Mouse (Mus musculus): ENCODE measurements around the gene Clcf1. TPM values are rescaled to one million over a fixed set of nuclear protein-coding genes. Genes with fewer than 3 reads are reported as not detected.

The Clcf1 gene
- total RNA-seq (2021): 1 to 10 TPM; 2.1 to 2.7 TPM

DNA sequence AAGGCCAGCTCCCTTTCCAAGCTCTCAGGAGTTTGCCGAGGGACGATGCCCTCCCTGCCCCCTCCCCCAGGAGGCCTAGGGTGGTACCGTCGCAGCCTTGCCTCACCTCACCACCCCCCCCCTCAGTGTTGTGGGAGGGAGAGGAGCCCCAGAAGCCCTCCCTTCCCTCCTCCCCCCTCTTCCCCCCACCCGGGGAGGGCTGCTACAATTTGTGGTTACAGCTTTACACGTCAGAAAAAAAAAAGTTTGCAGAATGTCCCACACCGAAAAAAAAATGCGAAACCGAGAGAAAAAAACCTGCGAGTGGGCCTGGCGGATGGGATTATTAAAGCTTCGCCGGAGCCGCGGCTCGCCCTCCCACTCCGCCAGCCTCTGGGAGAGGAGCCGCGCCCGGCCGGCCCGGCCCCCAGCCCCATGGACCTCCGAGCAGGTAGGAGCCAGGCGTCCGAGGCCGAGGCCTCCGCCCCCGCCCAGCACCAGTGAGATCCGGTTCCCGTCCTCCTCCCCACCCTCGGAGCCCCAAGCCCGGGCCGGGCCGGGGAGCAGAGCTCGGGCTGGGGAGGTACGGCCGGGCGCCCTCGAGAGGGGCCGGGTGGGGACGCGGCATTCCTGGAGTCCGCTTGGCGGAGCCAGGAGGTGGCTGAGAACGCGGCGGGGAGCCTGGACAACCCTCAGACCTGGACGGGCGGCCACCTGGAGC, at the start of gene Clcf1, which contains the start of gene AC109138.7:
Gene Clcf1 (plus strand): TSS at position 168 of the 700 bp plus-strand sequence.
Gene AC109138.7 (plus strand): TSS at position 287 of the 700 bp plus-strand sequence.
- peak; percentile 56 for DNase-seq

DNA sequence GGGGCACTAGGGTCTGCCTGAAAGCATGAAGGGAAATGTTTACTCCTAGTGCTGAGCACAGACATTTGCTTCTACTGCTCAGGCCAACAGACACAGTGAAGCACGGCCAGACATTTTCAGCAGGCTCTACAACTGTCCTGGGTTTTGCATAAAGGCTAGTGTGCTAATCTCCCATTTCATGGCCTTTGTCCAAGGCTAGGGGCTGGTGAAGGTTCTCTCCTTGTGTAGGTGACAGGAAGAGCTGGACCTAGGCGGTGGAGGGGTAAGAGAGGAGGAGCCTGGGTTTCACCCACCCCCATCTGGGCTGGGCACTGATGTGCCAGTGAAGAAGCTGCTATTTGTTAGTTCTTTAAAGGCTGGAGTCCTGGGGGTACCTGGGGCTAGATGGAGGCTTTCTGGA, 49.3 kb upstream of the Clcf1 start:
- DNase-seq: no peak

DNA sequence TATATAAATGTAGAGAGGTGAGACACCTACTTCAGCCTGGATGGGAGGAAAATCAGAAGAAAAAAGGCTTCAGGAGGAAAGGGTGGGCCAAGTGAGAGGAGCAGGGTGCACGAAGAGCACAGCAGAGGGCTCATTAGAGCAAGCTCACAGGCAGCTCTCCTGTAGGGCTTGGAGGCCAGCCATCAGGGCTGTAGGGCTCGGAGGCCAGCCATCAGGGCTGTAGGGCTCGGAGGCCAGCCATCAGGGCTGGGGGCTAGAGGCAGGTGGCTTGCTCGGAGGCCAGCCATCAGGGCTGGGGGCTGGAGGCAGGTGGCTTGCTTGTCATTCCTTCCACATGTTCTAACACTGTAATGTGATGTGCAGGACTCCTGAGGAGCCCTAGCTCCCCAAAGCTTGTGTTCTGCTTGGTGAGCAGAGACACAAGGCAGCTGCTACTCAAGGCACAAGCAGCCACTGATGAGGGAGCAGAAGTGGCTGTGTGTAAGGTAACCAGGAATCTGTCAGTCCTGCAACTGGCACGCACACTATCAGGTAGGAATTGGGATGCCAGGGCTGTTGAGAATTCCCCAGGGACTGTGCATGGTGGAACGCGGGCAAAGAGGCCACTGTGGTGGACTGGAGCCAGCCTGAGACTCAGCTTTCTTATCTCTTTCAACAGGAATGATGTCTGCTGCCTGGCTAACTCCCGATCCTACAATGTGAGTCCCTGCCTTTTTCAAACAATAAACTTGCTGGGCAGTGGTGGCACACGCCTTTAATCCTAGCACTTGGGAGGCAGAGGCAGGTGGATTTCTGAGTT, 47.2 kb upstream of the Clcf1 start:
- DNase-seq: no peak

DNA sequence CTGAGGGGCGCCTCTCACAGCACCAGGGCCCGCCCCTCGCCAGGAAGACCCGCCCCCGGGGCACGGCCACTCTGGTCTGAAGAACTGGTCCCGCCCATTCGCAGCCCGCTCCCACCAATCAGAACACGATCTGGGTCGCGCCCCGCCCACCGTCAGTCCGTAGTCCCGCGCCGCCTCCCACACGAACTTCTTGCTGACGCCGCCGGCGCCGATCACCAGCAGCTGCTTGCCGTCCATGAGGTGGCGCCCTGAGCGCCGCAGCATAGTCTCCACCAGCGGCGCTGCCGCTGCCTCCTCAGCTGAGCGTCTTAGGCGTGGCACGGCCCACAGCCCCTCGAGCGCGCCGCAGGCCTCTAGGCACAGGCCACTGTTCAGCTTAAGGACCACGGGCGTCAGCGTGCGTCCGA, 44.7 kb upstream of the Clcf1 start:
- peak; percentile 100 for DNase-seq

DNA sequence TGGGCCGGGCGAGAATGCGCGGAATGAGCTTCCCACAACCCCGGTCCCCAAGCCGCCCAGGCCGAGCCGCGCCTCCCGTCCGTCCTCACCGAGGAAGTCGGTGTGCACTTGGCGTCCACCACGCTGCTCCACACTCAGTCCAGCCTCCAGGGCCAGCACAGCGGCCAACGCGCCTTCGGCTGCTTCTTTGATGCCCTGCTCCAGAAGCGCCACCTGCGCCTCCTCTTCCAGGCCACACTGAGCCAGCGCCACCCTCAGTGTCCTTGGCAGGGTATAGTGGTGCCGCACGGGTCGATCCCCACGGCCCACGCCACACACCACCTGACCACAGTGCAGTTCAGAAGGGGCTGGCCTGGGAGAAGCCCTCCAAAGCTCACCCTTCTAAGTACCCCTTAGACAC, 44.2 kb upstream of the Clcf1 start:
- no peak for DNase-seq

DNA sequence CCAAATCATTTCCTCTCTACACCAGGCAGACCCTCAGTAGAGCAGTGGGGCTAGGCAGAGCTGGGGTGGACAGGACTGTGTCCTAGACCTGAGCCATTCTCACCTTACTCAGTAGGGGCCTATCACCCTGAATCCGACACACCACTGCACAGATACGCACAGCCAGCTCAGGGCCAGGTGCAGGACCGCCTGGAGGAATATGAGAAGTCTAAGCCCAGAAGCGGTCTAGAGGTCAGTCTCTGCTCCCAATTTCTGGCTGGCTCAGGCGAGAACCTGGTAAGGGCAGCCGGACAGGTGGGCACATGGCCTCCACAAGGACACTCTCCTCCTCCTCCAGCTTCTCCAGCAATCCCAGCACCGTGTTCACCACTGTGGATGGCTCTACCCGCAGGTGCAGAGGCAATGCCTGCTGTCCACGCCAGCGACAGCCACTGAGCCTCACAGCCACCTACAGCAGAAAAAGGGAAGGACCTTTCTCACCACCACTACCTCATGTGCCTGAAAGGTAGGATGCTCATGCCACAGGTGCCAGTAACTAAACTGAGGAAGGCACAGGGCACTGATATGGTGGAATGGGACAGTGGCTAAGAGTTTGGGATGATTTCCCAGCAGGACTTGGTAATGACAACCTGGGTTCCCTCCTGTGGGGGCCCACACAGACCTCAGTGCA, 43.2 kb upstream of the Clcf1 start:
- no peak for DNase-seq

DNA sequence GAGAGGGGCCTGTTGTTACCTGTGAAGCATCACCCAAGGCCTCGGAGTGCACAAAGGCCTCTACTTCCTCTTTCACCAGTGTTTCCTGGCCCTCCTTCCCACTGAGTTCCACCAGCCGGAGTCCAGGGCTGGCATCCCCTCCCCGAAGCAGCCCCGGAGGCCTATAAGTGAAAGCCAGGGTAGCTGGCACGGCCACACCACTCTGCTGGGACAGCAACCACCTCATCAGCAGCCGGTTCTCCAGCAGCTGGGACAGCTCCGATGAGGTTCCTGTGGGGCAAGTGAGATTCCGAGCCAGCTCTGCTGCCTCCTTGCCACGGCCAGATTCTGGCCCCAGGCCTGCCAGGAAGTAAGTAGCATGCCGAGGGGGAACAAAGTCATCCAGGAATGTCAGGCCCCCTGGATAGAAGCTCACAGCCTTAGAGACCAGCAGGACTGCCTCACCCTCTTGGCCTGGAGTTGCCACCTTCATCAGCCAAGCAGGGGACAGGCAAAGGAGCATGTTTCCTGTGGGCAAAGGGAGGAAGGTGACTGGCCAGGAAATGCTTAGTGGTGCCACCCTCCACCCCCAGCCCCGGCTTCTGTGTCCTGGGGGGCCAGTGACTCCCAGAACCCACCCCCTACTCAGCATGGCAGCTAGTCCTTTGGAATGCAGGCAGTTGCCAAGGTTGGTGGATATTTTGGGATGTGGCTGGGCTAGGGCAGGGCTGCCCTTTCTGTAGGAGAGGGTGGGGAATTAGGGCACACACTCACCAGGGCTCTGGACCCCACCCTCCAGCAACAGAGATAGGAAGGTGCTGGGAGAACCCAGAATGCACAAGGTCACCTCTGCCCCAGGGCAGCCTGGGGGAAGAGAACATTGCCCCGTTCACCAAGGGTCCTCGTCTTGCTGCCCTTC, 42.4 kb upstream of the Clcf1 start:
- DNase-seq: peak; percentile 69

DNA sequence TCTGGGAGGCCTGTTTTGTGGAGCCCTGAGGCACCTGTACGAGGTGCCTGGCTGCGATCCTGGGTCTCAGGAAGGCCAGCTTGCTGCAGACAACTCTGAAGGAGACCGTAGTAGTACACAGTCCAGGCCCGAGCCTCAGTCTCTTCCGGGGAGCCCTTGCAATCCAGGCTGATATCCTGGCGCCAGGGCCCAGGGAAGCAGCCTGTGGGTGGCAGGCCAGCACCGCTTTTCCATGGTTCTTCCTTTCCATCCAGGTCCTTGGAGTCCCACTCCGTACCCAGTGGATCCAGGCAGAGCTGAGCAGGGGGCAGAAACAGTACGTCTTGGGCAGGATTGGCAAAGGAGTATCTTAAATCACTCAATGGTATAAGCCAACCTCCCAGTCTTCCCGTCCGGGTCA, 41.1 kb upstream of the Clcf1 start:
- no peak for DNase-seq

DNA sequence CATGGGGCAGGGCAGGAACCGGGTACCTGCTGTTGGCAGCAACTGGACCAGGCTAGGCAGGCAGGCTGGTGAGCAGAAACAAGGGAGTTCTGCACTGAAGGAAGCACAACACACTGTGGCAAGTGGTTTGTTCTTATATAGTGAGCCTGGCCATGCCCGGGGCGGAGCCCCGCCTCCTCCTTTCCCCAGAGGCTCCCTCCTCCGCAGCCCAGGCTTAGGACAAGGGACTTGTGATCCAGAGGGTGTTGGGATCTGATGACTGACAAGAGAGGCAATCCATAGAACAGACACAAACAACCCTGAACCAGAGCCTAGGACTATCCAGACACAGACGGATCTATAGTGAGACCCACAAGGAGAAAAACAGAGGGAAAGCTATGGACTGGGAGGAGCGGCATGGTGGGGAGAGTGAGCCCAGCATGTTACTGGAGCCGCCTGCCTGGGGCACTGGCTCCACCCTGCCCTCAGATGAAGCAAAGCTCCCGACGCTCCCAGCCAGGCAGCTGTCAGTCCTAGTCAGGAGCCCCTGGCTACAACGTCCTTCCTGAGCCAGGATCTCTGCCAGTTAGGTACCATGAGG, 38.6 kb upstream of the Clcf1 start, which contains the start of gene Carns1:
Gene Carns1 (minus strand): TSS at position 112 of the 580 bp plus-strand sequence.
- DNase-seq: peak; percentile 76

DNA sequence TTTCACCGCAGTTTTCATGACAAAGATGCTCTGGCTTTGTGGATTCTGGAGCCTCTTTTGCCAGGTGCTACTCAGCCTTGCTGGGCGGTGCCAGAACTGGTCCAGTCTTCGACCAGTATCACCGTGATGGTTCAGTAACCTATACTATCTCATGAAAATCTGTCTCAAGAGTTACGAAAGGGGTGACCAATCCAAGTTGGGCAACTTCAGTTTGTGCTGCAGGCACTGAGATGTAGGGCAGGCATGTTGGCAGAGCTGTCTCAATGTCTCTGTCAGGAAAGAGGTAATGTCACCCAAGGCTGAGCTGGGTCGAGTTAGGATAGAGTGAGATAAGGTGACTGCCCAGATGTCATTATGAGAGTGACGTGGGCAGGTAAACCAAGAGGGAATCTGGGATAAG, 33.6 kb upstream of the Clcf1 start:
- no peak for DNase-seq

DNA sequence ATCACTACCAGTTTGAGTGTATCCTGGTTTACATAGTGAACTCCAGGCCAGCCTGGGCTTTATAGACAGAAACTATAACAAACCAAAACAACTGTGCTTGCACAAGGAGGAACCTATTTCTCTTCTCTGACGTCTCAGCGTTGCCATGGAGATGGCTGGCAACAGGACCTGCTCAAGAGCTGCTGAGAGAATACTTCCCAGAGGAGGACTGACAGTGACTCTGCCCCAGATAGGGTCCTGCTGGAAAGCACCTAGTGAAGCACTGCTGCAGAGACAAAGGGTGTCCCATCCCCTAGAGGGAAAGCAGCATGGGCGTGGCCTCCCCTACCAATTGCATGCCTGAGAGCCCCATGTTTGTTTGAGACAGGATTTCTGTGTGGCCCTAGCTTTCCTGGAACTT, 32.1 kb upstream of the Clcf1 start:
- DNase-seq: peak; percentile 56

DNA sequence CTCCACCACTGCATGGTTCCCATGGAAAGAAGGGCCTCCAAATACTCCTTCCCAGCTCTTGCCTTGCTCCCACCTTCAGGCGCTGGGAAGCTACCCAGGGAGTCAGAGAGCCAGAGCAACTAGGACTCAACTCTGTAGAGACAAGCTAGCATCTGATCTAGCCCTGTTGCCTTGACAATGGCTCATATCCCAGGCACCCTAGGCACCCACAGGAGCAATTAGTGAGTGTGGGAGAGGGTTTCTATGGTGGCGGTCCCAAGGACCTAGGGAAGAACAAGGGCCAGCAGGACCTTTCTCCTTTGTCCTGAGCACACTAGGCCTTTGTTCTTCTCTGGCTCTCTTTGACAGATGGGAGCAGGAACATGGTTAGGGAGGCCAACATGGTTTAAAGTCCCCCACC, 30.3 kb upstream of the Clcf1 start:
- DNase-seq: no peak

DNA sequence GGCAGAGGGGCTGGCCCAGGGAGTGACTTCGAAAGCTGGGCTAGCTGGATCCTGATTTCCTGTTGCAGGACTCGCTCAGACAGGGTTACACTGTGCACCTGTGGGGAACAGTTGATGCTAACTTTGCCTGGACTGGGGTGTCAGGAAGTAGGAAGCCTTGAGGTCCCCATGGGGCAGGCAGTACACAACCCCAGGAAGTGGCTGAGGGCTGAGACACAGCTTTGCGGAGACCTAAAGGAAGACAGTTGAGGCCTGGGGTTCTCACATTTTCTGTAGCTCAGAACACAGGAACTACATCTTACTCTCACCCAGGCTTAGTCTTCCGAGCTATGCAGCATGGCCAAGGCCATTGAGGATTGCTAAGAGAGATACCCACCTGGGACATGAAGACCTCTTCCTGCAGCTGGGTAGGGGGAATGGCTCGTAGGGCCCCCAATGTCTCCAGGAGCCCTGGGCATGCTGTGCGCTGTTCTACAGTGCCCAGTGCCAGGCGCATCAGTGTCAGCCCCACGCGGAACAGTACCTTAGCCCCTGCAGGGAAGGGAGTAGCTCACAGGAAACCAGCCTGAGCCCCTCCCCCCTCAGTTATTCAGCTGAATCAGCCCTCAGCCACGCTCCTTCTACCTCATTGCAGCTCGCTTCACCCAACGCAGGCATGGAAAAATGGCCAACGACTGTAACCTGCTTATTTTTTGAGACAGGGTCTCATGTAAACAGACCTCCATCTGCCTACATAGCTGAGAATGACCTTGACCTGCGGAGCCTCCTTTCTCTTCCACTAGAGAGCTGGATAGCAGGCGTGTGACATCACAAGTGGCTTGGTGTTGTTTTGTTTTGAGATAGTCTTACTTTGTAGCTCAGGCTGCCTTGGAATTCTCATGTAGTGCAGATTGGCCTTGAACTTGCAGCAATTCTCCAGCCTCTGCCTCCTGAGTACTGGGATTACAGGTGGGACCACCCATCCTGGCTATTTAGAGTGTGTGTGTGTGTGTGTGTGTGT, 28.8 kb upstream of the Clcf1 start:
- DNase-seq: peak; percentile 47

DNA sequence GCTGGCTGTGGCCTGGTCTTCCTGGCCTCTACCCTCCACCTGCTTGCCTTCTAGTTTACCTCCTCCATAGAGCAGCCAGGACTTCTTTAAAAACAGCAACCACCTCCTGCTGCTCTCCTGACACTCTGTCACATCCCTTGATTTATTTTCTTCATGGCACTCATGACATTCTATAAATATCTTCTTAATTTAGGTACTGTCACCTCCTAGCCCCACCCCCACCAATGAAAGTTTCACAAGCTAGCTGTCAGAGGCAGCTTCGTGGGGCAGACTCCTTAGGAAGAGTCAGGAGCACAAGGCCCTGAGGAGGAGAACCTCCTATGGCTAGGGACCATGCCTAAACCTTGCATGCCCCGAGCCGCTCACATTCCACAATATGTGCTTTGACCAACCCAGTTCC, 26.7 kb upstream of the Clcf1 start:
- DNase-seq: no peak

DNA sequence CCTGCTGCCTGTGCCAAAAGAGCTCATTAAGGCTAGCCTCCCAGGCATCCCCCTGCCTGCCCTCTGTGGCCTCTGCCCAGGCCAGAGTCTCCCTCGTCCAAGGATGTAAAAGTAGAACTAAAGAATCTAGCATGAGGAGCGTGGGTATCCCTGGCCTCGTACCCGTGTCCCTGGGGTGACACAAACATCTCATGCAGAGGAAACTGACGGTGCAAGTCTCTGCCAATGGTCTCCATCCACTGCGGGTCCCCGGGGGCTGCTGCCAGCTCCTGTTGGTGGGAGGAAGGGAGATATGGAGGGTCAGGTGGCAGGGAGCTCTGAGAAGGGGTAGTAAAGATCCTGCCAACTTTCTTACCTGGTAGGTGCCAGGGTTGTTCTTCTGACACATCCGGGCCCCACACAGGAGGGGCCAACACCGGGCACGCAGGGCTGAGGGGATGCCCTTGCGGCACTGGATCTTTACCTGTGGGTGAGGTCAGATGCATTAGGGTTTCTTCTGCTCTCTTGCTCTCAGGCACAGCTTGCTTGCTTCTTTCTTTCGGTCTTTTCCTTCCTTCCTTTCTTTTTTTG, 24.9 kb upstream of the Clcf1 start:
- DNase-seq: no peak

DNA sequence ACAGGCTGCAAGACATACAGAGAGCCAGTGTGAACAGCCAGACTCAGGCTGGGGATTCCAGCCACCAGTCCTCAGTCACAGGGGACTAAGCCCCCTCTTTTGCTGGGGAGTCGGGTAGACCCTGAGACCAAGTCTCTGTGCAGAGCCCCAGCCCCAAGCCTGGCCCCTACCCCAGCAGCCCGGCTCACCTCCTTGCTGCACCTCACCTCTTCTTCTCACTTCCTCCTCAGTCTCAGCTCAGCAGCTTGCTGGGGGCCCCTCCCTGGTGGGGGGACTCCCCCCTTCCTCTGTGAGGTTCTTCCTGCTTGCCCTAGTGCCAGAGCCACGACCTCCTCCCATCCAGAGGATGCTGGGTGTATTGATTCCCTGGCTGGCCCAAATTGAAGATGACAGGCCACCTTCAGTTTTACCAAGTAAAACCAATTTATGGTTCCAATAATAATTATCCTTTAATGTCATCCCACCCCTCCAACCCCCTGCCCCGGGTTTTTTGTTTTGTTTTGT, 23.2 kb upstream of the Clcf1 start, which contains the start of gene Tbc1d10c:
Gene Tbc1d10c (minus strand): TSS at position 454 of the 504 bp plus-strand sequence.
- DNase-seq: no peak

DNA sequence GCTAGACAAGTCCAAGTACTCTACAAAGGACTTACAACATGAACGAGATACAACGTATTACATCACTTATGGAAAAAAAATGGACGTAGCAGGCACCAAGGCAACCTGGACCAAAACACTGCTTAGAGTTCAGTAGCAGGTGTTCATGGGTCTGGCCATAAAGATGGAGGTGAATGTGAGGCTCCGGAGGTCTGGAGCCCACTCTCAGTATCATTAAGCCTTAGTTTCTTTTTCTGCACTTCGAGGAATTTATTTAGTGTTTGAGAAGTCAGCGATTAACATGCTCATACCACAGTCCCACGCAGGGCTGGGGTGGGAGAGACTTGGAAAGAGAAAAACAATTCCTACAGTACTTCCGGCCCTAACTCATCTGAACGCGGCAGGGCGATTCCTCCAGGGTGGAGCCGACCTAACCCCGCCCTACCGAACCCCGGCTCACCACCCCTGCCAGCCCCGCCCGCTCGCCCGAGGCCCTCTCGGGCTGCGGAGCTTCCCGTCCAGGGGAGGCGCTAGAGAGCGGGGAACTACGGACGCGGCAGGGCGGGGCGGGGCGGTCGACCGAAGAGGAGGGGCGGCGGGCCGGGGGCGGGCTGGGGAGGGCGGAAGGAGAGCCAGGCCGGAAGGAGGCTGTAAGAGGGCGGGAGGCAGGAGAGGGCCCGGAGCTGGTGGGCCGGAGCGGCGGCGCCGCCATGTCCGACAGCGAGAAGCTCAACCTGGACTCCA, 22.3 kb upstream of the Clcf1 start, which contains the start of gene Ppp1ca:
Gene Ppp1ca (plus strand): TSS at position 538 of the 723 bp plus-strand sequence.
- peak; percentile 99 for DNase-seq

DNA sequence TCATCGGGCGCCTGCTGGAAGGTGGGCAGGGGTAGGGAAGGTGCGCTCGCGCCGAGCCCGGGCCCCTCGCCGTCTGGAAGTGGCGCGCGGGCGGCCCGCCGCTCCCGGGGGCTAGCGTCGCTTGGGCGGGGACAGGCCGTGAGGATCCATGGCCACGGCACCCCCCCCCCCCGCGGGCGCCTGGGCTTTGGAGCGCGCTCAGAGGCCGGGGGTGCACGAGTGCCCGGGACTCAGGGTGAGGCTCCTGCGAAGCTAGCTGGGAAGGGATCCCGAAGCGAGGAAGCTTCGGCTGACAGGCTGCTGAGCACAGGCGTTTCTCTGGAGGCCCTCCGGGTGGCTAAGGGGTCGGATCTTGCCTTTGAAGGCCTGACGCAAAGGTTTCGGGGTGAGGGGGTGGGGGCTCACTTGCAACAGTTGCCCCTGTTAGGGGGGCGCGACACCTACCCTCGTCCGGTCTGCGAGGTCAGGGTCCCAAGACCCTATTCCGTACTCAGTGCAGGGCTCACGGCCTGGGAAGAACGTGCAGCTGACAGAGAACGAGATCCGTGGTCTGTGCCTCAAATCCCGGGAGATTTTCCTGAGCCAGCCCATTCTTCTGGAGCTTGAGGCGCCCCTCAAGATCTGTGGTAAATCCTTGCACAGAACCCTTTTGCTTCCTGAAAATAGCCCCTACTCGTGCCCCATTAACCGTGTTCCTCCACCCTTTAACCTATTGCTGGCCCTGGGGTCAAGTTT, 21.6 kb upstream of the Clcf1 start:
- no peak for DNase-seq
